Mouse (Mus musculus) yolk sac, embryonic 10.5 days (tissue): ENCODE data around the gene Ttc37.

Experiments
- DNase-seq: peaks from one replicate; pipeline ENCODE4 v3.0.0-alpha.2; 2017; ENCODE audit warnings: low spot score

Ttc37 gene

DNA sequence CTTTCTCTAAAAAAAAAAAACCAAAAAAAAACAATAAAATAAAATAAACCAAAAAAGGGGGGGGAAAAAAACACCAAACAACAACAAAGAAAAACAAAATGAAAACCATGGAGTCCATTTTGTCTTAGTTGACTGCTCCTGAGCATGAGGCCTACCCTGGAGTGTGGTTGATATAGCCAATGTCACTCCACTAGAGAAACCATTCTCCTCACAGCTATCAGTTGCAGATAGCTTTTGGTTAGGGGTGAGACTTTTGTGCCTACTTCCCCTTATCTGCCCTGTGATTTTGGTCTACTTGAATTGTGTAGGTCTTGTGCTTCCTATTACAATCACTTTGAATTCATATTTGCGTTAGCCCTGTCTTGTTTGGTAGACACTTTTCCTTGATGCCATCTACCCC lies 59.0 kb downstream of the Ttc37 start:
- no peak for DNase-seq

DNA sequence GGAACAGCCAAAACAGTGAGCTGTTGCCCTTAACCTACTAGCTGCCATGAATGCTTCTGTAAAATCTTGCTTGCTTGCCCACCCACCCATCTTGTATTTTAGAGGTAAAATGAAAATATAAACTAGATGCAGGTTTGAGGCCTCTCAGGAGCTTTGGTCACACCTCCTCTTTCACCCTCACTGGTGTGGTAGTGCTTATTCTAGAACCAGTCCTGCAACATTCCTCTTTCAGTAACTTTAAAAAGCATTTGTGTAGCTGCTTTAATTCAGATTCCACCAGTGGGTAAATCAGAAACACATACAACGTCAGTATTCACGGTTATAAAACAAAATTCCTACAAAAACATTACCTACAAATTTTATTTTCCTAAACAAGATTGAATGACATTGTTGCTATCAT lies 62.1 kb downstream of the Ttc37 start:
- DNase-seq: no peak

- no peak for DNase-seq
Measured at GRCm38 (mm10) chr13:76174297-76174696, 75.8 kb downstream of the Ttc37 start.

GRCm38 (mm10) chr13:76178700-76179099 lies 80.2 kb downstream of the Ttc37 start:
- no peak for DNase-seq

GRCm38 (mm10) chr13:76187651-76188050 lies 89.1 kb downstream of the Ttc37 start:
- DNase-seq: no peak

GRCm38 (mm10) chr13:76189190-76189589 lies 90.7 kb downstream of the Ttc37 start:
- DNase-seq: no peak

GRCm38 (mm10) chr13:76190273-76190672 lies 91.7 kb downstream of the Ttc37 start:
- no peak for DNase-seq

DNA sequence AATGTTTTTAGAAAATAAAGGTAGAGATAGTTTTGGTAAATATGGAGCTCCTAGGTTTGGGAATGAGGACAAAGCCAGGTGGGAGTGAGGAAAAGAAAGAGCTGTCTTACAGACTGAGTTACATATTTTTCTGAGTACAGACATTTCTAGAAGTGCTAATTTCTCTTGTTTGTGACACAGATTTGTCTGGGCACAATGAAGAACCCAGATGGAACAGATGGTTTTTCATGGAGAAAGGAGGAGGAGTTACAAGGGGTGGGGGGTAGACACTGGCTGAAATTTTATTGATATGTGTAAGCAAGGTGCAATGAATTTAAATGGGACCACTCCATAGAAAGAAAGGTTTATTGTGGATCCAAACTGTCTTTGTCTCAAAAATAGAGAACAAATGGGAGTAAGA lies 96.4 kb downstream of the Ttc37 start:
- DNase-seq: no peak

DNA sequence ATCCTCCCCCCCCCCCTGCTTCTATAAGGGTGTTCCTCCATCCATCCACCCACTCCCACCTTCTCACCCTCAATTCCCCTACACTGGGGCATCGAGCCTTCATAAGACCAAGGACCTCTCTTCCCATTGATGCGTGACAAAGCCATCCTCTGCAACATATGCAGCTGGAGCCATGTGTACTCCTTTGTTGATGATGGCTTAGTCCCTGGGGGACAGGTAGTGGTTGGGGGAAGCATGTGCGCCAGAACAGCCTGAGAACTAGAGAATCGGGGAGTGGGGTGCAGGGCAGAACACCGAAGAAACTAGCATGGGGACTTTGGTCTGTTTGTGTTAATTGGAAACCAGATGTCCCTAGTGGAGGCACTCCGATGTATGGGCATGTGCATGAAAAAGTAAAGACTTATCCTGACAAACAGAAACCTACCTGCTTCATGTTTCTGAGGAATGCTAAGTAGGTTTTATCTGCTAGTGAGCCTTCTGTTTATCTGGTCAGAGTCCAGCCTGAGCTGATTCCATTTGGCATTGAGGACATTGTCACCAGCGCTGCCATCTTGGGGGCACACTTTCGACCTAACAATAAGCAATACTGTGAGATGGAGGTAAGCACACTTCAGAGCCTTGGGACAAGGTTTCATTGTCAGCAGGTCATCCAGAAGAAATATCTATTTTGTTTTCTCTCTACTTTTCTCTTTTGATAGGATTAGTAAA lies 97.1 kb downstream of the Ttc37 start:
- DNase-seq: no peak

GRCm38 (mm10) chr13:76197297-76197848 lies 98.8 kb downstream of the Ttc37 start:
- no peak for DNase-seq

GRCm38 (mm10) chr13:76199943-76200342 lies 101.4 kb downstream of the Ttc37 start:
- DNase-seq: no peak

DNA sequence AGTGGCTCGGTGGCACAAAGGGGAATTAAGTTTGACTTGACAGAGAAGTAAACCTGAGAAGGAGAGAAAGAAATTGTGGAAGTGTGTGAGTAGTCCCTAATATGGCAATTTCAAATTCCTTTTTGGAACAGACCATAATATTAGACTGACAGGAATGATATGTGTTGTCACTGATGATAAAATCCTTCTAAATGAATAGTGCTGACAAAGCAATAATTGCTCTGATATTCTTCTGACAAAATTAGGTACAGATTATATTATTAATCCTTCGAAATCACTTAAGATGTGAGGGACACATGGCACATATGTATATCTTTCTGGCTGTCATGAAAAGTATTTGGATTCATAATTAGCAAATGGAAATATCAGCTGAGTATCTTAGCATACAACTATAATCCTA lies 116.4 kb downstream of the Ttc37 start:
- DNase-seq: no peak

DNA sequence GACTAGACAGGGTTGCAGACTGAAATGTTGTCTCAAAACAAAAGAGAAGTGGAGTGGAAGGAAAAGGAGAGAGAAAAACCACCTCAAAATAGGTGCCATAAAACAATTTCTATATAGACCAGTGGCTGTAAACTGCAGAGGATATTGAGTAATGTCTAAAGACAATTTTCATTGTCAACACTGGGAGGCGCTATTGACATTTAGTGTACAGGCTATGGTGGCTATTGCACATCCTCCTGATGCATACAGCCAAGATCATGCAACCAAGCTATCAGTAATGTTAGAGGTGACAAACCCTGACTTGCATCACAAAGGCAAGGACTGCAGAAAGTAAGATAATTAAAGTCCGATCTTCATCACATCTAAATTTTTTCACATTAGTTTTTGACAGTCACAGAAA lies 116.9 kb downstream of the Ttc37 start:
- DNase-seq: no peak
